Mouse (Mus musculus): ENCODE results near the gene Tns3.

- no peak for TF ChIP-seq CTCF (IDR thresholded peaks at IDR 0.05; ENCODE audit: low read depth, low read length)
- no peak for TF ChIP-seq POLR2A (IDR thresholded peaks at IDR 0.05; ENCODE audit: extremely low read depth, insufficient read depth, low read length)
Measured at GRCm38 (mm10) chr11:8674549-8675149, 10.3 kb upstream of the Tns3 start.
